Mouse (Mus musculus) E14TG2a.4 (cell line): ENCODE data around the gene Celsr1.

Experiments
- H3K27me3 ChIP-seq: 2 replicates; pipeline ENCODE4 v1.6.1; 2014; ENCODE audit warnings: low read length, control low read depth; ENCODE audit not compliant: insufficient read depth
- H3K36me3 ChIP-seq: 2 replicates; pipeline ENCODE4 v1.6.1; 2014; ENCODE audit warnings: low read length, control low read depth; ENCODE audit not compliant: insufficient read depth
- H3K4me1 ChIP-seq: replicated peaks from 2 replicates; pipeline ENCODE4 v1.6.1; 2014; ENCODE audit warnings: low read depth, low read length, control low read depth
- H3K4me3 ChIP-seq: replicated peaks from 2 replicates; pipeline ENCODE4 v1.5.1; 2014; ENCODE audit warnings: mild to moderate bottlenecking, low read length
- H3K9me3 ChIP-seq: 2 replicates; pipeline ENCODE4 v1.6.1; 2014; ENCODE audit warnings: low read length, control low read depth
- CTCF ChIP-seq: conservative IDR thresholded peaks from 2 replicates; pipeline ENCODE4 v1.5.1; 2014; ENCODE audit warnings: low read length
- NANOG ChIP-seq: IDR thresholded peaks from 2 replicates; pipeline ENCODE4 v1.6.1; 2014; ENCODE audit warnings: borderline replicate concordance, low read length, mixed read lengths
- POU5F1 ChIP-seq: IDR thresholded peaks from 2 replicates; pipeline ENCODE4 v1.6.1; 2014; ENCODE audit warnings: low read length, borderline replicate concordance

Gene Celsr1

DNA sequence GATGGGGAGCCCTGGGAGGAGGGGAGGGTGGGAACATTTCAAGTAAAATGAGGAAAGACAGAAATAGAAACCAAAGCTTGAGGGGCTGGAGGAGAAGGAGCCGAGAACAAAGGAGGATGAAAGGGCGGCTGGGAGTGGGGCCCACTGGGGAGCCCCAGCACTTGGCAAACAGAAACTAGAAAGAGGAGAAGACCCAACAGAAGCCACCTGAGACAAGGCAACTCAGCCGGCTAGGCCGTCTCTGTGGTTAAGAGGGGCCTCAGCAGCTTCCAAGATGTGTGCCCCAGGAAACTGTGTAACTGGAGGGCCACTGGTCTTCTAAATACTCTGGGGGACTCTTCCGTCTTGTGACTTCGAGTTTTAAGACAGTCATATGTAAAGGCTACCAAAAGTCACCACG lies 72.4 kb downstream of the Celsr1 start:
- peaks cover 13% of the 10 kb centered on the region; the same call in 1 of the 2 replicates for H3K36me3 ChIP-seq
- H3K9me3 ChIP-seq, result no peaks in the 10 kb centered on the region
- no peak for TF ChIP-seq CTCF
- no peak for TF ChIP-seq NANOG
- TF ChIP-seq POU5F1, result no peak
- H3K4me3 ChIP-seq, result no peak overlapping the region
- no peaks in the 10 kb centered on the region for H3K27me3 ChIP-seq
- H3K4me1 ChIP-seq, result peaks cover 3% of the 10 kb centered on the region

GRCm38 (mm10) chr15:85956202-85956601 lies 77.4 kb downstream of the Celsr1 start:
- TF ChIP-seq CTCF (no peak), POU5F1 (no peak), NANOG (no peak)
- Histone ChIP-seq H3K4me1 (peaks cover 10% of the 10 kb centered on the region), H3K36me3 (peaks cover 6% of the 10 kb centered on the region; the same call in 1 of the 2 replicates), H3K9me3 (no peaks in the 10 kb centered on the region), H3K27me3 (no peaks in the 10 kb centered on the region), H3K4me3 (no peak overlapping the region)

DNA sequence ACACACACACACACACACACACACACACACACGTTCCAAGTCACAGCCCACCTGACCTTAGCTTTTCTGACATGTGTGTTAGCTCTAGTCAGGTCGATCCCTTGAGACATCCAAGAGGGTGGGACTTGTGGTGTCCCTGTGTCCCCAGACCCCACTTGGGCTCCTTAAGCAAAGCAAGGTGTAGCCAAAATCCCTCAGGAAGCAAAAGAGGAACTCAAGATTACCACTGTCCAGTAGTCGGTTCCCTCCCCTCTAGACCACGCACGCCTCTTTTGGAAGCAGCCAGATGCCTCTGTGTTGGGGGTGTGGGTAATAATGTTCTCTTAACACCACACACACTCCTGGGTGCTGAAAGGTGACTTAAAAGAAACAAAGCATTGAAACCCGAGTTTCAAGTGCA lies 80.1 kb downstream of the Celsr1 start:
- peaks cover 37% of the 10 kb centered on the region for H3K4me1 ChIP-seq
- TF ChIP-seq POU5F1 (no peak), CTCF (no peak), NANOG (no peak)
- H3K36me3 ChIP-seq, result no peaks in the 10 kb centered on the region
- H3K4me3 ChIP-seq, result no peak overlapping the region
- no peaks in the 10 kb centered on the region for H3K9me3 ChIP-seq
- no peaks in the 10 kb centered on the region for H3K27me3 ChIP-seq

GRCm38 (mm10) chr15:85949421-85950164 lies 84.0 kb downstream of the Celsr1 start:
- Histone ChIP-seq H3K36me3 (no peaks in the 10 kb centered on the region), H3K27me3 (no peaks in the 10 kb centered on the region), H3K4me3 (no peak overlapping the region), H3K4me1 (peaks cover 57% of the 10 kb centered on the region), H3K9me3 (no peaks in the 10 kb centered on the region)
- no peak for TF ChIP-seq POU5F1
- no peak for TF ChIP-seq CTCF
- TF ChIP-seq NANOG, result no peak

- no peaks in the 10 kb centered on the region for H3K9me3 ChIP-seq
These were observed 85.6 kb downstream of the Celsr1 start for GRCm38 (mm10) chr15:85947967-85948366.

DNA sequence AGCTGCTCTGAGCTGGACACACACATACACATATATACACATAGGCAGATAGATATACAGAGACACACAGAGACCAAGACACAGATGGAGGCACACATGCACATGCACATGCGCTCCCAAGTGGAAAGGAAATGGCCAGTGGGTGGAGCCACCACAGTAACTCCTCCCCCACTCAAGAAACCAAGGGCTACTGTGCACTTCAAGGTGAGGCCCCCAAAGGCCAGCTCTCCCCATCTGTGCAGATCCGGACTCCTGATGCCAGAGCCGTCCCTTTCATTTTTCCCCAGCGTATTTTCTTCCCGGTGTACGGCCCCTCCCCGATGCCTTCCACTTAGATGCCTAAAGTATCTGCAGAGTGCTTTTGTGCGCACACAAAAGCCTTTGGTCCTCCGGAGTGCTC lies 86.0 kb downstream of the Celsr1 start:
- Histone ChIP-seq H3K36me3 (no peaks in the 10 kb centered on the region), H3K9me3 (no peaks in the 10 kb centered on the region), H3K4me1 (peaks cover 57% of the 10 kb centered on the region), H3K27me3 (no peaks in the 10 kb centered on the region), H3K4me3 (no peak overlapping the region)
- TF ChIP-seq NANOG, result no peak

More at GRCm38 (mm10) chr15:85947967-85948366, 85.6 kb downstream of the Celsr1 start:
- Histone ChIP-seq H3K36me3 (no peaks in the 10 kb centered on the region), H3K4me1 (peaks cover 57% of the 10 kb centered on the region), H3K4me3 (no peak overlapping the region), H3K27me3 (no peaks in the 10 kb centered on the region)
- no peak for TF ChIP-seq CTCF

DNA sequence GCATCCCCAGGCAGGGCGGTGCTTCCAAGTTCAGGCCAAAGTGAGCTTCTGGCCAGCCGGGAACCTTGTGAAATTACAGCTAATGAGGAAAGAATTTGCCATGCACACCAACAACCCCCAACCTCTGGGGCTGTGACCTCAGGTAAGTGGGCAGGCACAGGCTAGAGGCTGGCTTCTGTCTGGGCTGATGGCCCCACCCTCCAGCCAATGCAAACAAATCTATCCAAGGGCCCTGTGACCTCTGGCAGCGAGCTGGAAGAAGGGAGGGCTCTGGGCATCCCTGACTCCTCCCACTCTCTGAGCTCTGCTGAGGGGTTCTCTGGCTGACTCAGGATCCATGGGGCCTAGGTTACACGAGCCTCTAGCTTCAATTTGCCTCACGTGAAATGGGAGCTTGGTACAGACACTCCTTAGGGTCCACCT lies 97.9 kb downstream of the Celsr1 start:
- Histone ChIP-seq H3K9me3 (no peaks in the 10 kb centered on the region), H3K27me3 (no peaks in the 10 kb centered on the region), H3K4me1 (peaks cover 18% of the 10 kb centered on the region), H3K36me3 (peaks cover 7% of the 10 kb centered on the region; the same call in 1 of the 2 replicates), H3K4me3 (no peak overlapping the region)
- TF ChIP-seq CTCF (no peak), NANOG (no peak), POU5F1 (no peak)

- no peaks in the 10 kb centered on the region for H3K27me3 ChIP-seq
- H3K36me3 ChIP-seq, result peaks cover 32% of the 10 kb centered on the region
- TF ChIP-seq CTCF, result no peak
- no peak for TF ChIP-seq POU5F1
- H3K4me1 ChIP-seq, result no peaks in the 10 kb centered on the region
- H3K4me3 ChIP-seq, result no peak overlapping the region
- no peaks in the 10 kb centered on the region for H3K9me3 ChIP-seq
These were observed 105.4 kb downstream of the Celsr1 start for GRCm38 (mm10) chr15:85928161-85928560.

GRCm38 (mm10) chr15:85921855-85922254 lies 111.7 kb downstream of the Celsr1 start:
- no peak overlapping the region for H3K4me3 ChIP-seq
- H3K9me3 ChIP-seq, result no peaks in the 10 kb centered on the region
- H3K4me1 ChIP-seq, result no peaks in the 10 kb centered on the region
- TF ChIP-seq POU5F1, result no peak
- TF ChIP-seq CTCF, result no peak
- TF ChIP-seq NANOG, result no peak
- peaks cover 42% of the 10 kb centered on the region for H3K36me3 ChIP-seq
- H3K27me3 ChIP-seq, result no peaks in the 10 kb centered on the region
